Mouse (Mus musculus): ENCODE data around the gene Pax3.

DNA sequence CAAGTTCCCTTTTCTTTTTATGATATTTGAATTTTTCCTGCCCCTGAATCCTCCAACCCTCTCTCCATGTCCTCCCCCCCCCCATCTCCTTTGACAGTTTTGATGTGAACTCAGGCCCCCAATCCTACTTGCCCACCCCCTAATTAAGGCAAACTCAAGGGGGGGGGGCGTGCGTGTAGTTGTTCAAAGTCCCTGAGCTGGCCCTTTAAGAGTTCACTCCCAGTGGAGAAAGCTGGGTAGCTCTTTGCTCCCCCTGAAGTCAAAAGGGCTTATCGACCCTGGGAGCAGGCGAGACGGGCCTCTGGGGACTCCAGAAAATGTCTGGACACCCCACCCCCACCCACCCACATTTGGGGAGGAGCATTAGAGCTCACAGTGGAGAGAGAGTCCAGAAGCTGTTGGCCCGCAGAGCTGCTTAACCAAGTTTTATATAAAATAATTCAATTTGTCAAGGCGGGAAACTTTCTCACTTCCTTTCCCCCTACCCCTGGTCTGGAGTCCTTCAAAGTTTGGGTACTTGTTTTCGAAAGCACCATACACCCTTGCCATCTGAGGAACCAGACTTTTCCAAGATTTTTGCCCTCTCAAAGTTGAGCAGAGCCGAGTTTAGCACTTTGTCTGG lies 1.5 kb upstream of the Pax3 start:
- TF ChIP-seq GATA1 (IDR thresholded peaks at IDR 0.05; ENCODE audit: low read length) (no peak), TAL1 (IDR thresholded peaks at IDR 0.05; ENCODE audit: low read length) (no peak)
